Mouse (Mus musculus) C2C12 (cell line): ENCODE results near the gene Gm43191.

ENCODE experiments used
- CTCF ChIP-seq: IDR thresholded peaks from one replicate; pipeline ENCODE4 v1.5.1; 2011; ENCODE audit not compliant: control insufficient read depth, insufficient read depth, insufficient read length
- MAX ChIP-seq: IDR thresholded peaks from one replicate; pipeline ENCODE4 v1.6.1; 2011; ENCODE audit warnings: mild to moderate bottlenecking, control low read depth
- MYOG ChIP-seq: IDR thresholded peaks from one replicate; pipeline ENCODE4 v1.6.1; 2011; ENCODE audit not compliant: control insufficient read depth, insufficient read length; ENCODE audit errors: extremely low read depth
- USF1 ChIP-seq: IDR thresholded peaks from one replicate; pipeline ENCODE4 v1.6.1; 2011; ENCODE audit warnings: low read depth, mild to moderate bottlenecking, control low read depth, moderate library complexity

GRCm38 (mm10) chr3:116723496-116724481, 42.7 kb upstream of the Gm43191 start:
- TF ChIP-seq CTCF (no peak), USF1 (no peak), MAX (no peak), MYOG (no peak)
